Mouse (Mus musculus) heart, embryonic 16.5 days (tissue): Measurements from ENCODE around the gene Mslnl. TPM values are rescaled to one million over a fixed set of nuclear protein-coding genes. Genes with fewer than 3 reads are reported as not detected.
"Not testable (repeated sequence)": the region's sequence is repeated elsewhere in the genome, so short reads cannot be mapped to it uniquely, and the experiment has no call there.

Experiments
- ATAC-seq: fragments of 200-750 bp; cut with Nextera tagmentation; replicated peaks from 2 replicates; pipeline ENCODE4 v1.8.0; 2017; ENCODE audit warnings: moderate number of reproducible peaks; ENCODE audit not compliant: insufficient read depth, low FRiP score; ENCODE audit errors: extremely low read depth
- H3K27ac ChIP-seq: fragments of 300-500 bp; sonication (generic); 2 replicates; pipeline ENCODE4 v1.5.1; 2014; ENCODE audit warnings: mild to moderate bottlenecking, low read length, control low read depth, moderate library complexity
- H3K27me3 ChIP-seq: fragments of 300-500 bp; sonication (generic); 2 replicates; pipeline ENCODE4 v1.6.1; 2014; ENCODE audit warnings: low read length, mixed read lengths; ENCODE audit not compliant: control insufficient read depth, insufficient read depth
- H3K36me3 ChIP-seq: fragments of 300-500 bp; sonication (generic); 2 replicates; pipeline ENCODE4 v1.6.1; 2014; ENCODE audit not compliant: control insufficient read depth, insufficient read depth
- H3K4me1 ChIP-seq: fragments of 300-500 bp; sonication (generic); 2 replicates; pipeline ENCODE4 v1.6.1; 2014; ENCODE audit warnings: low read length, mixed read lengths; ENCODE audit not compliant: control insufficient read depth, insufficient read depth
- H3K4me2 ChIP-seq: fragments of 300-500 bp; sonication (generic); 2 replicates; pipeline ENCODE4 v1.6.1; 2014; ENCODE audit warnings: low read depth, mild to moderate bottlenecking, control low read depth, low read length
- H3K4me3 ChIP-seq: fragments of 300-500 bp; sonication (generic); 2 replicates; pipeline ENCODE4 v1.5.1; 2014; ENCODE audit warnings: mild to moderate bottlenecking, control low read depth, low read length
- H3K9ac ChIP-seq: fragments of 300-500 bp; sonication (generic); 2 replicates; pipeline ENCODE4 v1.6.1; 2014; ENCODE audit warnings: low read length, control low read depth
- H3K9me3 ChIP-seq: fragments of 300-500 bp; sonication (generic); replicated peaks from 2 replicates; pipeline ENCODE4 v1.6.1; 2016; ENCODE audit warnings: low read length; ENCODE audit not compliant: control insufficient read depth
- WGBS: fragments of 180-500 bp; shearing (Covaris S2); extraction: QIAGEN DNeasy Blood & Tissue Kit; methylation state at CpG from one replicate; pipeline ENCODE4 v1.1.7; 2014; 5-methylcytosine and 5-hydroxymethylcytosine counted together
- polyA plus RNA-seq: library from polyadenylated mRNA; unstranded; fragments of >200 nt; fragmentation: Nextera tagmentation; extraction: Ambion mirVana; gene quantifications from 2 replicates; pipeline ENCODE4 v1.2.1, GENCODE M21; 2015

Gene Mslnl
- polyA plus RNA-seq, 1 experiment from 2014 or later: 0.16 TPM

- WGBS: 19% methylated on average over 4 of the region's 4 CpGs
- no peaks in the 10 kb centered on the region for H3K9me3 ChIP-seq
- H3K4me3 ChIP-seq: peak overlapping the region; percentile 80
- H3K27me3 ChIP-seq: no peaks in the 10 kb centered on the region
- peaks cover 18% of the 10 kb centered on the region for H3K4me1 ChIP-seq
- H3K36me3 ChIP-seq: no peaks in the 10 kb centered on the region; the same call in 1 of the 2 replicates
- peak overlapping the region; percentile 51 for H3K27ac ChIP-seq
- peak overlapping the region; percentile 98 for H3K4me2 ChIP-seq
- peak overlapping the region; percentile 93 for H3K9ac ChIP-seq
- no peak for ATAC-seq
Observed at GRCm38 (mm10) chr17:25728009-25728270, 7.9 kb upstream of the Mslnl start.

- Histone ChIP-seq H3K9me3 (no peaks in the 10 kb centered on the region), H3K27me3 (no peaks in the 10 kb centered on the region), H3K9ac (no peak overlapping the region), H3K4me1 (peaks cover 7% of the 10 kb centered on the region), H3K27ac (no peak overlapping the region), H3K4me3 (no peak overlapping the region), H3K36me3 (no peaks in the 10 kb centered on the region), H3K4me2 (no peak overlapping the region)
- 12% methylated on average over 2 of the region's 2 CpGs for WGBS
- no peak for ATAC-seq
Observed at GRCm38 (mm10) chr17:25732082-25732481, 3.8 kb upstream of the Mslnl start.

- H3K4me3 ChIP-seq: no peak overlapping the region
- H3K27ac ChIP-seq: no peak overlapping the region
- no peaks in the 10 kb centered on the region for H3K9me3 ChIP-seq
- H3K36me3 ChIP-seq: no peaks in the 10 kb centered on the region
- no peaks in the 10 kb centered on the region for H3K4me1 ChIP-seq
- H3K27me3 ChIP-seq: no peaks in the 10 kb centered on the region
- WGBS: 79% methylated on average over 5 of the region's 5 CpGs
- H3K9ac ChIP-seq: no peak overlapping the region
- H3K4me2 ChIP-seq: no peak overlapping the region
- no peak for ATAC-seq
Observed at GRCm38 (mm10) chr17:25735246-25735645, 596 bp upstream of the Mslnl start.

GRCm38 (mm10) chr17:25738861-25739260 lies 3.0 kb downstream of the Mslnl start:
- 71% methylated on average over 7 of the region's 7 CpGs for WGBS
- Histone ChIP-seq H3K27ac (no peak overlapping the region), H3K27me3 (no peaks in the 10 kb centered on the region), H3K36me3 (no peaks in the 10 kb centered on the region), H3K4me2 (no peak overlapping the region), H3K4me1 (no peaks in the 10 kb centered on the region), H3K4me3 (no peak overlapping the region), H3K9ac (no peak overlapping the region), H3K9me3 (no peaks in the 10 kb centered on the region)
- no peak for ATAC-seq

GRCm38 (mm10) chr17:25741471-25741870 lies 5.6 kb downstream of the Mslnl start:
- not testable (repeated sequence) for H3K27ac ChIP-seq, H3K36me3 ChIP-seq, H3K4me3 ChIP-seq, H3K4me2 ChIP-seq, H3K9ac ChIP-seq, H3K27me3 ChIP-seq, H3K4me1 ChIP-seq, ATAC-seq, H3K9me3 ChIP-seq
- WGBS: 55% methylated on average over 12 of the region's 12 CpGs

GRCm38 (mm10) chr17:25743831-25744230 lies 8.0 kb downstream of the Mslnl start:
- no peaks in the 10 kb centered on the region for H3K4me1 ChIP-seq
- H3K4me3 ChIP-seq: no peak overlapping the region
- H3K36me3 ChIP-seq: no peaks in the 10 kb centered on the region
- no peaks in the 10 kb centered on the region for H3K9me3 ChIP-seq
- no peak for ATAC-seq
- no peak overlapping the region for H3K4me2 ChIP-seq
- H3K27me3 ChIP-seq: no peaks in the 10 kb centered on the region
- no peak overlapping the region for H3K9ac ChIP-seq
- H3K27ac ChIP-seq: no peak overlapping the region
- 81% methylated on average over 9 of the region's 9 CpGs for WGBS

GRCm38 (mm10) chr17:25744311-25744710 lies 8.5 kb downstream of the Mslnl start:
- 69% methylated on average over 10 of the region's 10 CpGs for WGBS
- no peak overlapping the region for H3K4me3 ChIP-seq
- H3K9ac ChIP-seq: no peak overlapping the region
- H3K36me3 ChIP-seq: no peaks in the 10 kb centered on the region
- no peaks in the 10 kb centered on the region for H3K4me1 ChIP-seq
- no peak overlapping the region for H3K4me2 ChIP-seq
- ATAC-seq: no peak
- no peak overlapping the region for H3K27ac ChIP-seq
- H3K27me3 ChIP-seq: no peaks in the 10 kb centered on the region
- no peaks in the 10 kb centered on the region for H3K9me3 ChIP-seq

GRCm38 (mm10) chr17:25748238-25748637 lies 12.4 kb downstream of the Mslnl start:
- Histone ChIP-seq H3K27me3 (no peaks in the 10 kb centered on the region), H3K36me3 (no peaks in the 10 kb centered on the region), H3K4me2 (no peak overlapping the region), H3K4me1 (0 out of 2 replicates have a peak, but pooled peaks cover 4% of the 10 kb centered on the region), H3K4me3 (no peak overlapping the region), H3K27ac (no peak overlapping the region), H3K9me3 (no peaks in the 10 kb centered on the region), H3K9ac (no peak overlapping the region)
- 82% methylated on average over 4 of the region's 4 CpGs for WGBS
- ATAC-seq: no peak

- Histone ChIP-seq H3K27me3 (no peaks in the 10 kb centered on the region), H3K4me2 (no peak overlapping the region), H3K36me3 (no peaks in the 10 kb centered on the region), H3K27ac (no peak overlapping the region), H3K4me1 (0 out of 2 replicates have a peak, but pooled peaks cover 4% of the 10 kb centered on the region), H3K9ac (no peak overlapping the region), H3K9me3 (no peaks in the 10 kb centered on the region), H3K4me3 (no peak overlapping the region)
- WGBS: 73% methylated on average over 6 of the region's 6 CpGs
- no peak for ATAC-seq
Observed at GRCm38 (mm10) chr17:25749314-25749713, 13.5 kb downstream of the Mslnl start.

- H3K4me2 ChIP-seq: no peak overlapping the region
- no peak overlapping the region for H3K4me3 ChIP-seq
- H3K27me3 ChIP-seq: no peaks in the 10 kb centered on the region
- no peaks in the 10 kb centered on the region for H3K9me3 ChIP-seq
- ATAC-seq: no peak
- H3K36me3 ChIP-seq: no peaks in the 10 kb centered on the region
- H3K9ac ChIP-seq: no peak overlapping the region
- 17% methylated on average over 5 of the region's 5 CpGs for WGBS
- no peak overlapping the region for H3K27ac ChIP-seq
- H3K4me1 ChIP-seq: 0 out of 2 replicates have a peak, but pooled peaks cover 4% of the 10 kb centered on the region
Observed at GRCm38 (mm10) chr17:25751446-25751845, 15.6 kb downstream of the Mslnl start.
